Mouse (Mus musculus): Measurements from ENCODE around the gene Nkapd1.

Nkapd1 gene

GRCm38 (mm10) chr9:50602055-50602845, 15.0 kb downstream of the Nkapd1 start:
- no peak for DNase-seq (ENCODE audit: low spot score in 2 of 2)

GRCm38 (mm10) chr9:50601536-50601935, 15.7 kb downstream of the Nkapd1 start:
- no peak for DNase-seq (ENCODE audit: low spot score in 2 of 2)

GRCm38 (mm10) chr9:50596973-50597372, 20.3 kb downstream of the Nkapd1 start:
- no peak for DNase-seq (ENCODE audit: low spot score in 2 of 2)

- no peak for DNase-seq (ENCODE audit: low spot score in 2 of 2)
These were observed 22.4 kb downstream of the Nkapd1 start for GRCm38 (mm10) chr9:50594794-50595417.

DNA sequence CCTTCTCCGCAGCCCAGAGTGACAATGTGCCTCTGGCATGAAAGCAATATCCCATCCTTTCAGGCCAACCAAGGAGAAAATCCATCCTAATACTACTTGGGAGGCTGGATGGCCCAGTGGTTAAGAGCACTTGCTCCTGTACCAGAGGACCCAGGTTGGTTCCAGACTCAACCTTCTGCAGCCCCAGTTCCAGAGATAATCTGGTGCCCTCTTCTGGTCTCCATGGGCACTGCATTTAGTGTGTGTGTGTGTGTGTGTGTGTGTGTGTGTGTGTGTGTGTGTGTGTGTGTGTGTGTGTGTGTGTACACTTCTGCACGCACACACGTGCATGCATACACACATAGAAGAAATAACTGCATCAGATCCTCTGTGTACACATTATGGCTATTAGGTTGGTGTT, 23.7 kb downstream of the Nkapd1 start:
- DNase-seq (ENCODE audit: low spot score in 2 of 2), result no peak

DNA sequence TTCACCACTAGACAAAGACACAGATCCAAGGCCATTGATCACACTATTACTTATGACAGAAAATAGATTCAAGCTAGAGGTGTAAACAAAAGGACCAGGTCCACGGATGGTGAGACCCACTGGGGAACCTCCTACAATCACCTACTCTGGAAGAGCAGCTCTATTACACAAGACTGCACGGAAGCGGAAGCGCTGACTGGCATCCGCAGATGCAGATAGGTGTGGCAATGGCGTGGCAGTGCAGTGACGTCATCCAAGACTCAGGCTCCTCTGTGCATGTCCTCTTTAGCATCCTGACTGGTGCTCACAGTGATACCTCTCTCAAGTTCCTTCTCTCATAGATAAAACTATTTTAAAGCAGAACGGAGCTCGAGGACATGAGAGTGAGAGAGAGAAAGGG, 24.3 kb downstream of the Nkapd1 start:
- DNase-seq (ENCODE audit: low spot score in 2 of 2), result no peak

- DNase-seq (ENCODE audit: low spot score in 2 of 2), result no peak
These were observed 26.3 kb downstream of the Nkapd1 start for GRCm38 (mm10) chr9:50590856-50591518.

DNA sequence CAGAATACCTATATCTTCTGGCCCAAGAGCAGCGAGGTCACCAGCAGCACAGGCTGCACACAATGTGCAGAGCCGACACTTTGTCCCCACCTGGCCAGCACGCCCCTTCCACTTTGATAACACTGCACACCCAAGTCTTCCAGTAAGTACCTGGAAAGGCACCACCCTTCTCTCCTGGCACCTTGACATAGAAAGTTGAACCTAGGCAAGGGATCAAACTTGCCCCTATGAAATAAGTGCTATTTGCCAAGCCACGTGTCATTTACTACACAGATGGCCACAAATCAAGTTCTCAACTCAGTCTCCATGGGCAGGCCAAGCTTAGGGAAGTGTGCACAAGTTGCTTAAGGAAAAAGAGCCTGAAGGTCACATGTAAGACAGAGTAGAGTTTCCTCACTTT, 30.3 kb downstream of the Nkapd1 start:
- no peak for DNase-seq (ENCODE audit: low spot score in 2 of 2)

DNA sequence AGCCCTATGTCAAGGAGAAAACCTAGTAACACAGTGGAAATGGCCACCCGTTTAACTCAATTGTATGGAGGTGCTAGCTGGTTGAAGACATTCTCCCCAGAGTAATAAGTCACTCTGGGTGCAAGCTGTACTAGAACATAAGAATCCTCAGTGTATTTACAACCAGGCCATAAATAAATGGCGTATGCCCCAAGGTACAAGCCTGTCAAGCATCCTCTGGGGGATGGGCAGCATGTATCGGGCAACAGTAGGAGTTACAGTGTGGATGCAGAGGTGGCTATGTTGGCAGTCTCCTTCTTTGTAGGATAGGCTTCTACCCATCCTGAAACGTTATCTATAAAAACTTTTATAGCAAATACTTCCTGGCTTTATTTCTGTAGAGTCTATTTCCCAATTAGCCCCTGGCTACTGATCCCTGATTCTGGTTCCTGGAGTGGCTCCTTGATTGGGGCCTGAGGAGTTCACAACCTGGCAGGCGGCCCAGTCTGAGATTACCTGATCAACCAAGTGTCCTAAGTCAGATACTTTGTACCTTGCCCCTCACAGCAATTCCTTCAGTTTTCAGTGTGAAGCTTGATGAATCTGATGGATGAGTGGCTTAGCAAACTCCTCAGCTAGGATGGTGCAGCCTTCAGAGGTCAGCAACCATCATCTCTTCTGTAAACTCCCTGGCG, 32.0 kb downstream of the Nkapd1 start:
- no peak for DNase-seq (ENCODE audit: low spot score in 2 of 2)

GRCm38 (mm10) chr9:50580370-50580769, 36.9 kb downstream of the Nkapd1 start:
- no peak for DNase-seq (ENCODE audit: low spot score in 2 of 2)

DNA sequence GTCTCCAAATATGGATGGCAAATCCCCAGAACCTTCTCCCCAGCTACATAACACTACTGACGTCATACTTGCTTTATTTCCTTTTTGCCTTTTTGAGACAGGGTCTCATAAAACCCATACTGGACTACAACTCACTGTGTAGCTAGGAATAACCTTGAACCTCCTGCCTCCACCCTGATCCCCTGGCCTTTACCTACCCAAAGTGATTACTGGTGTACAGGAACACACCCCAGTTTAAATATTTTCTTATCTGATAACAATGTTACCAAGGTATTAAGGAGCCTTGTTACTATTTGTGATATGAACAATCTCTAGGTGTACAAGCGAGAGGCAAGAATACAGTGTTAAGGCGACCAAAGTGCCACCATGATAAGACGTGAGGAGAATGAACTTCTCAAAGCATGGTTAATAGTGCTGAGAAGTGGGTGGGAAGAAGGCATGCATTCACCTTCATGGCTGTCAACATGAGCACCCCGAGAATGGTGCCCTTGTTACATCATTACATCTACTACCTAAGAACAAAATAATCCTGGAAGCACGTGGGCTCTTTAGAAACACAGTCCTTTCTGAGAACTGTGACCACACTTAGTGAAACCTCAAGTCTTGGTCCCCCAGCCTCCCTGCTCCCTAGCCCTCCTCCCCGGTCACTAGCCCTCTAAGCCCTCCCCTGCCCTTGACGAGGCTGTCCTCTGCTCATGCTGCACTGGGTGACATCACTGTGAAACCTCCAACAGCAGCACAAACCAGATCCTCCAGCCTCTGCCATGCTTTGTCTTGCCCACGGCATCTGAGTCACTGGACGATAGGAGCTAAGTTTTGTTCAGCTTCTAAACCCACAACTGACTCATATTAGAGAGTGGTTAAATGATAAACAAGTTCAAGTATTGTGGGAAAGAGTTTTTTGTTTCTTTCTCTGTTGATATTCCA, 47.4 kb downstream of the Nkapd1 start:
- no peak for DNase-seq (ENCODE audit: low spot score in 2 of 2)

- no peak for DNase-seq (ENCODE audit: low spot score in 2 of 2)
These were observed 49.4 kb downstream of the Nkapd1 start for GRCm38 (mm10) chr9:50567881-50568280.

- DNase-seq (ENCODE audit: low spot score in 2 of 2), result no peak
These were observed 49.9 kb downstream of the Nkapd1 start for GRCm38 (mm10) chr9:50567372-50567771.

DNA sequence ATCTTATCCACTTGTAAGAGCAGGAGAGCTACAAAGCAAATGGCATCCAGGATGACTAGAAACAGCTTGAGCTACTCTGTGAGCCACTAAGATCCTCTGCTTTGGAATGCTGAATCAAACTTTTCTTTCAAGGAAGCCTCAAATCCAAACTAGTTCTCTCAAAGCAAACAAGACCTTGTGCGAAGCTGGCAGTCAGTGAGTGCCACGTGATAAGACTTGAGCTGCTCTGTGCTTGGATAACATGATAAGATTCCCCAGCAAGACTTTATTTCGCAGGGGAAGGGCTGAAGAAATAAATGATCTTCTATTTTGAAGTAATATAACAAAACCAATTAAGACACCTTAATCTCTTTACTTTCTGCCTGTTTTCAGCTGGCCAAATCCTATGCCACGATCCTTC, 51.3 kb downstream of the Nkapd1 start:
- no peak for DNase-seq (ENCODE audit: low spot score in 2 of 2)

DNA sequence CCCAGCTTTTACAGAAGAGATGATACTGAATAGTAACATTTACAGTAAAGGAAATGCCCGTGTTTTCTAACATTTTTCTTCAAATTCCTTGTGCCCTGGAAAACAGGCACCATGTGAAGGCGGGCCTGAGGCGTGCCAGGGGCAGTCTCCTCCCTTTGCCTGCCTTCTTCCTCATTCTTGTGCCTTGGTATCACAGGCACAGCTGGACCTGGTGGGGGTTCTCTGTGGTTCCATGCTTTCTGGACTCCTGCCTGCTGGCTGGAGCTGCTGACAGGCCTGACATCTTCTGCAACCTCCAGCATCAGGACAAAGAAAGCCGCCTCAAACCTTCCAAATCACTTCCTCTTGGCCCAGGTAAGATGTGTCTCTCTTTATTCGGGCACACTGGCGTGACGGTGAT, 52.1 kb downstream of the Nkapd1 start:
- DNase-seq (ENCODE audit: low spot score in 2 of 2), result no peak

DNA sequence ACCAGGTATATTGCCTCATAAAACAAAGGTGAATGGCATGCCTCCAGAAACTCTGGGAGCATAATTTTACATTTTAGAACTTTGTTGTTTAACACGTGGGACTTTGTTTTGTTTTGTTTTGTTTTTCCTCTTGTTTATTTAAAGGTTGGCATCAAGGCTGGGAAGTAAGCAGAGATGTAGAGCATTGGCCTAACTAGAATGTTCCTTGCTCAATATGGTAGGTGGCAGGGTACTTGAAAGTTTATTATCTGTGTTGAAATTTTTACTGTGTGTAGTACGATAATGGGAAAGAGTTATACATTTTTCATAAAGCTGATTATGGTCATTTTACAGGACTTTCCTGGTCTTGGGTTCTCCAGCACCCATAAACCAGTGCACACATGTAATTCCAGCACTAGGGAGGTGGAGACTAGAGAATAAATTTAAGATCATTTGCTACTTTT, 55.3 kb downstream of the Nkapd1 start:
- no peak for DNase-seq (ENCODE audit: low spot score in 2 of 2)

DNA sequence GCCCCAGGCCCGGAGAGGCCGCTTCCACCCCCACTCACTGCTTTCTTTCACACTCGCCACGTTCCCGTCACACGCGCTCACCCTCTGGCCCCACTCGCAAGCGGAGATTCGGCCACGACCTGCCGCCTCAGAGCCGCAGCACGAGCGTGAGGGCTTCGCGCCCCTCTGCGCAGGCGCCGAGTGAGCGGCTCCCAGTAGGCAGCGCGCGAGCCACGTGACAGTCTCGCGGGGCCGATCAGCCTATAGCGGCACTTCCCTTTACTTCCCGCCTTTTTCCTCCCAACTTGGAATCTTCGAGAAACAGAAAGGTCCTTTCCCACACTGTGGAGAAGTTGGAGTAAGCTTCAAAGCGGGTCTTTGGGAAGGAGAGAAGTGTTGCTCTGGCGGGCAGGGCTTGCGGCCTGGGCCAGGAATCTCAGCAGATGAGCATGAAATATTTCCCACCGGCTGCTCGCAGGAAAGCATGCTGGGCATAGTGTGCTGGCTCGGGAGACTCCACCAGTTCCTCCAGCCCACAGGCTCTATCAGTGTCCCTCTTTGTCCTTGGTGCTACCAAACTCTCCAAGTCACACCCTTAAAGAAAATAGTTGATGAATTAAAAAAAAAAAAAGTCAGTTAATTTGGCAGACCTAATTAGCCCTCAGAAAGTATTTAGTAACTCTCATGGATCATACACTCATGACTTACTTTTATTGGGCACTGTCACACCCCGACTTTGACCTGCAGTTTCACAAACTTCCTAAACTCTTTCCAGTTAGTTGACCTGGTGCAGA, 55.9 kb downstream of the Nkapd1 start, which contains the start of gene Tex12:
Gene Tex12, minus strand, starts transcription at position 181 of the 773 bp plus-strand sequence.
- DNase-seq (ENCODE audit: low spot score in 2 of 2), result no peak
